Mouse (Mus musculus) monocyte, adult 2 months (primary cell): Measurements from ENCODE around the gene Sec11a.

ENCODE experiments used
- DNase-seq, 2 experiments: peaks; one replicate each; pipeline ENCODE4 v3.0.0; 2022; ENCODE audit warnings: low spot score in 2 of 2, low read depth in 1 of 2

Gene Sec11a

DNA sequence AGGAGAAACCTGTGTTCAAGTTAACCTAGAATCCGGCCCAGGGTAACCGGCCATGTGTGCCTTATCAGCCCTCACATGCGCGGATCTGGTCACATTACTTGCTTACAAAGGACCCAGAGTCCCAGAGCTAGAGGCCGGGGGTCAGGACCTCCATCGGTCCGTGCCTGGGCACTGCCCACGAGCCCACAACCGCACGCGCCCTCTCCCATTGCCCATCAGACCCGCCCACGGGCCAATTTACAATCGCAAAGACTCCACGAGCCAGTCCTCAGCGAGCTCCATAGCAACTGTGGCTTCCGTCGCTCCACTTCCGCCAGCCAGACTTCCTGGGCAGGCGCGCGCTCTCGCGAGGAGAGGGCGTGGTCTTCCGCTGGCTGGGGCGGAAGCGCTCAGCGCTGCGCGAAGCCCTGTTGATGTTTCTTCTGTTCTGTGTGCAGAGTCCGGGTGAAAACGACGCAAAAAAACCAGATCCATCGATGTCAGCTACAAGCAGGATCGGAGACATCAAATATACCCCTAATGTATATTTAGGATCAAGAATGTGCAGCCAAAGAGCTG is 46.6 kb downstream of the Sec11a start, which contains the start of gene Wdr73:
Gene Wdr73 (minus strand): TSS at position 326 of the 558 bp plus-strand sequence.
- peak; percentile 70 to 79 for DNase-seq

DNA sequence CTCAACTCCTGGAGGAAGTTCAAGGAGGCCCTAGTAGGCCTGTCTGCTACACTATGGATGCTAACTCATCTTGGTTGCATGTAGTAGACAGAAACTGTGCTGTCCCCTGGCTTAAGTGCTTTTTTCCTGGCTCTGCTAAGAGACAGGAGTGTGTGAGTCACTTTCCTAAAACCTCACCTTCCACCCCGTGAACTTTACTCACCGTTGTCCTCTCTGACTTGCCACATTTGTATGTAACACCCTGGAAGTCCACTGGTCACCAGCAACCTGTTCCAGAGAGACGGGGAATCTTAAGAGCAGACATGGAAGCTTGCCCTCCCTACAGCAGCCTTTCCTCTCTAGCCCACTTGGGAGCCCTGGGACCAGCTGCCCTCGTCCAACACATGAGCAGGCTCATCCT is 49.9 kb downstream of the Sec11a start:
- DNase-seq: no peak

DNA sequence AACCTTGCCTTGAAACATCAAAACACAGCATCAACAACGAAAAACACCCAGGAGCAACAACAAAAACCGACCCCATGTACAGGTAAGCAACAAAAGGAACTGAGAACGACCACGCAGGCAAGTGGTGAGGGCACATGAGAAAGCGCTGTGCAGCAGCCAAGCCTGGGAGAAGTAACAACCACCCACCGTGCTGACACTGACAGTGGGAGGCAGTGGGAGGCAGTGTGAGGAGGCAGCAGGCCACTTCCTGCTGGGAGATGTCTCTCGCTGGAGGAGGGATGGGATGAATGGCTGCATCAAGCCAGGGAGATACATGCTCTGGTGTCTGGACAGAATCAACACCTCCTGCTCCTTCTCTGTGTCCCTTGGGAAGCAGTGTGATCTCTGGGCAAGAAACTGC is 50.4 kb downstream of the Sec11a start:
- DNase-seq: no peak

DNA sequence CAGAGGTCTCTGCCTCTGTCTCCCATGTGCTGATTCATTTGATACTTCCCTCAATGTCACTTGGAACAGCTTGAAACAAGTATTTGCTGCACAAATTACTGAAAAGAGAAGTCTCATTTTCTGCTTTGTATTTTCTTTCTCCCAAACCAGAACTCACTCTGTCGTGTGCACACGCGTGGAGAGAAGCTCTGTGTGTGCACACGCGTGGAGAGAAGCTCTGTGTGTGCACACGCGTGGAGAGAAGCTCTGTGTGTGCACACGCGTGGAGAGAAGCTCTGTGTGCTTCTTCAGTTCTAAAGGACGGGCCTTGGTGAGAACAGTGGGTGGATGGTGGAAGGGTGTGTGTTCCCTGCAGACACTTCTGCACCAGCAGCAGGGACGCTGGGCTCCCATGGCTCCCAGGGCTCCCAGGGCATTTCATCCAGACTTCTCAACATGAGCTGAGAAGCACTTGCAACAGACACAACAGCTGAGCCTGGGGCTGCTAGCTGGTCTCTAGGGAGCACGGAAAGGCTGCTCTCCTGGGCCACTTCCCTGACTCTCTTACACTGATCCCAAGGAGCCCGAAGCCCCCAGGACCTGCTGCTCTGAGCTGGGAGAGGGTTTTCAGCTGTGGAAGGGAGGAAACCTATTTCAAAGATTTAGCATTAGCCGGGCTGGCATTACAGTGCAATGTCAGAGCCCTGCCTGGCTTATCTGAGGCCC is 52.6 kb downstream of the Sec11a start:
- DNase-seq: no peak

DNA sequence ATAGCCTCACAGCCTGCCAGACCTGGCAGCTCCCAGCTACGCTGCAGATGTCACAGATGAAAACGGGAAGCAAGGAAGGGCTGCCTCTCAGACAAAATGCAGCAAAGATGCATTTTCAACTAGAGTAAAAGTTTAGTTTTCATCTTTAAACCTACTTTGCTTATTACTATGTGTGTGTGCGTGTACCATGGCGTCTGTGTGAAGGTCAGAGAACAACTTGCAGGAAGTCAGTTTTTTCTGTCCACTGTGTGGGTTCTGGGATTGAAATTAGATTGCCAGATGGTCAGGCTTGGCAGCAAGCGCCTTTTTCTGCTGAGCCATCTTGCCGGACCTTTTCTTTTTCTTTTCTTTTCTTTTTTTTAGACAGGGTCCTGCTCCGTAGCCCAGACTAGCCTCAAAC is 53.4 kb downstream of the Sec11a start:
- DNase-seq: no peak

DNA sequence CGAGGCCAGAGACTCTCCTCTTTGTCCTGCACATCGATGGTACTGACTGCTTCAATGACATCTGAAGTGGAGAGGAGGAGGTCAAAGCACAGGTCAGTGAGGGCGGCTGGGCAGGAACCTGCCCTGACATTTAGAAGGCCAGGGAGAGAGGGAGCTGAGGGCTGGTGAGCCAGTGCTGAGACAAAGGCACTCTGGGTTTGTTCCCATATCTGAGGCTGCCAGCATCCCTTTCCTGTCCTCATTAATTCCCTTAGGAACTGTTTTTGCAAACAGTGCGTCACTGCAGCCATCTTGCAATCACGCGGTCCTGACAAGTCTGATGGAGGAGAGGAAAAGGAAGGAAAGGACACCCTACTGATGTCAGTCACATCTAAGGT is 53.8 kb downstream of the Sec11a start:
- no peak for DNase-seq

DNA sequence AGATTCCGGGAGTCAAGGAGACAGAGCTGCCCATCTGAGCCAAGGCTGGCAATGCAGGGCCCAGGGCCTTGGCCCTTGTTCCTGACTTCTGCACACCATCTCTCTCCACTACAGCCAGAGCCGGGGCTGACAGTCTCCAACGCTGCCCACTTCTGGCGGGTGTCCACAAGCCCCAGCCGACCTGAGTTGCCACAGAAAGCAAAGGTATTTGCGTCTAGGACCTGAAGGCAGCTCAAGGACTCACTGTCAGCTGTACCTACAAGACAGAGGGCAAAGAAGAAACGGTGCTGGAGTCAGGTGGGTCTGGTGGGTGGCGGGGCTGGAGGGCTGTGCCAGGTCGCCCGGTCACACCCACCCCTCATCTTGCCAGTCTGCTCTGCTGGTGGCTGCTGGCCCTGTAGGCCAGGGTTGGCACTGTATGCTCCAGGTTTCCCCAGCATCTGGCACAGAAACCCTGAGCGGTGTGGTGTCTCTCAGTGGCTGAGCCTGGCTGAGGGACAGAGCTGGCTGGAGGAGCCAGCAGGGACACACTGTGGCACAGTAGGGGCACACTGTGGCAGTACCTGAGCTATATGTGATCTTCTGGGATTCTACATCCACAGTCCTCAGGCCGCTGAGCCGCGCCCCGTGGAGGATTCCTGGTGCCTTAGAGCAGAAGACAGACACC is 54.4 kb downstream of the Sec11a start:
- no peak for DNase-seq

DNA sequence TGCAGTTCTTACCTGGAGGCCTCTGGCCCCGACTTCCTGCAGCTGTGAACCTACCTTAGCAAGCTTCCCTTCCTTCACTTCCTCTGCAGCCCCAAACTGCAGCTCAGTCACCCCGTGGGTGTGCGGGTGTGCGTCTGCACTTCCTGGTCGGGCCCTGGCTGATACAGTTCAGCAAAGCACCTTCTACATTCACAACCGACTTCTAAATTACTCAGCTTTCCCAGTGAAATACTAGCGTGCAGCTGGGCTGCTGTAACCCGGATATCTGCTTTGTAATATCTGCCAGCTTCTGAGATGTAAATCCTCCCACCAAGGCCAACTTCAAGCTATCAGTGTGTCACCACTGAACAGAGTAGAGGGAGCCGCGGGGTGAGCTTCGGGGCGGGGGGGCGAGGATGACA is 57.7 kb downstream of the Sec11a start:
- DNase-seq: peak in 1 of 2 experiments; percentile 37

DNA sequence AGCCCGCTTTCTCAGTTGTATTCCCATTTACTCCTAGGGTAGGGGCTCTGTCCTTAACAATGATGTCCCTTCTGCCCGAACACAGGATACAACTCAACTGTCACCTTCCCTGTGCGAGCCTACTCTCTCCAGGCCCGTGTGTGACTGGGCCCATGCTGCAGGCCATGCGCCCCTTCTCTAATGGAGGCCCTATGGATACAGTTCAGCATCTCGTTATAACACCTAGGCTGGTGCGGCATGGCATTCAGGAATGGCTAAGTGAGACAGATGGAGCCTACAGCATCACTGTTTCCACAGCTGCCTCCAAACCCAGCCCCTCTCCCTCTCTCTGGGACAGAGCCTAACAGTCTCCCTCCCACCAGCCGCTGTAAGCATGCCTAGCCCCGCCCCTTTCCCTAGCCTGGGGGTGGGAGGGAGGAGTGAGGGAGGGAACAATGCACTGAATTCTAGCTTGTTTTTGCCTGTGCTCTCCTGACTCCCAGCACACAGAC is 58.5 kb downstream of the Sec11a start:
- no peak for DNase-seq

DNA sequence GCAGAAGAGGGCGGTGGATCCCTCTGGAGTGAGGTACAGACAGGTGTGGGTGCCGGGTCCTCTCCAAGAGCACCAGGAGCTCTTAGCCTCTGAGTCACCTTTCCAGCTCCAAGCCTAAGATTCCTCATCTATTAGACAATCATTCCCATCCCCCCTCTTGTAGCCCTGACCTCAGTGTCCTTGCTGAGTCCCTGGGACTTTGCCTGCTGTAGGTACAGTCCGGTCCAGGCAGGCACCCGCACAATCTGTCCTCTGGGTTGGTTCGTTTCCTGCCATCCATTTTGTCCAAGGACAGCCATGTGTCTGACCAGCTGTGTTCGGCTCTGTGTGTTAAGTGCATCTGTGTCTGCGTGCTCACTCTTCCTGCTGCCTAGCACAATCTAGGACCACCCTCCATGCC is 59.0 kb downstream of the Sec11a start:
- DNase-seq: no peak

DNA sequence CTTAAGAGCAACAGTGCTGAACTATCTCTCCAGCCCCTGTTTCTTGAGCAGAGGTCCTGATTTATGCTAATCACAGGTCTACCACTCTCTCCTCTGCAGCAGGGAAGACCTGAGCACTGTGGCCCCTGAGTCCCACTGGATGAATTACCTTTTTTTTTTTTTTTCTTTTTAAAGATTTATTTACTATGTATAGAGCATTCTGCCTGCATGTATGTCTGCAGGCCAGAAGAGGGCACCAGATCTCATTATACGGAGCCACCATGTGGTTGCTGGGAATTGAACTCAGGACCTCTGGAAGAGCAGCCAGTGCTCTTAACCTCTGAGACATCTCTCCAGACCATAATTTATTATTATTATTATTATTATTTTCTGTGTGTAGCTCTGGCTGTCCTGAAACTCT is 61.9 kb downstream of the Sec11a start:
- no peak for DNase-seq

DNA sequence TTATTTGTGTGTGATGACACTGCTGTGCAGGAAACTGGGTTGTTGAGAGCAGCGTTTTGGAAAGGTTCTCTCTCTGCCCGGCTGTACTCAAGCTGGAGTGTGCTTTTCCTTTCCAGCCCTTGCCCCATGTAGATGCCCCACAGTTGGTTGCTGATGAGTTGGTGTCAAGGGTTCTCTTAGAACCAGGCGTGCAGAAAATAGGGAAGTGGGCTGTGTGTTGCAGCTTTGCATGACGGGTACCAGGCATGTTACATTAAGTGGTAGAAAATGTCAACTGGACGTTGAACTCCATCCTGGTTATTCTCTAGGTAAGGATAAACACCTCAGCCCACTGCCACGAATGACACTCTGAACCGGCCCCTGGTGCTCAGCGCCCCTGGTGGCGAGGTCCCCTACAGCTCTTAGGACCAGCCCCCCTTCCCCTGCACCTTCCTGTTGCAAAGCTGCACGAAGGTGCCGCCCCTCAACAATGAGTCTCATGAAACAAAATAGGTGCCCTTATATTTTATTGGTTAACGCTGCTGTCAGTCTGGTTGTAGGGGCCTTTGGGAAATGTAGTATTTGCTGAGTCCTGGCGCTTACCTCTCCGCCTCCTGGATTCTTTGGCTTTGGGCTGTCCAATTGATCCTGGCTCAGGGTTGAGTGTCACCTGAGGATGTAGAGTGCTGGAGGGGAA is 64.6 kb downstream of the Sec11a start:
- DNase-seq: peak in 1 of 2 experiments; percentile 48

DNA sequence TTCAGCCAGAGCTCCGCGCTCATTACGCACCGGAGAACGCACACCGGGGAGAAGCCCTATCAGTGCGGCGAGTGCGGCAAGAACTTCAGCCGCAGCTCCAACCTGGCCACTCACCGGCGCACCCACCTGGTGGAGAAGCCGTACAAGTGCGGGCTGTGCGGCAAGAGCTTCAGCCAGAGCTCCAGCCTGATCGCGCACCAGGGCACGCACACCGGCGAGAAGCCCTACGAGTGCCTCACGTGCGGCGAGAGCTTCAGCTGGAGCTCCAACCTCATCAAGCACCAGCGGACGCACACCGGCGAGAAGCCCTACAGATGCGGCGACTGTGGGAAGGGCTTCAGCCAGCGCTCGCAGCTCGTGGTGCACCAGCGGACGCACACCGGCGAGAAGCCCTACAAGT is 71.9 kb downstream of the Sec11a start:
- DNase-seq: no peak

DNA sequence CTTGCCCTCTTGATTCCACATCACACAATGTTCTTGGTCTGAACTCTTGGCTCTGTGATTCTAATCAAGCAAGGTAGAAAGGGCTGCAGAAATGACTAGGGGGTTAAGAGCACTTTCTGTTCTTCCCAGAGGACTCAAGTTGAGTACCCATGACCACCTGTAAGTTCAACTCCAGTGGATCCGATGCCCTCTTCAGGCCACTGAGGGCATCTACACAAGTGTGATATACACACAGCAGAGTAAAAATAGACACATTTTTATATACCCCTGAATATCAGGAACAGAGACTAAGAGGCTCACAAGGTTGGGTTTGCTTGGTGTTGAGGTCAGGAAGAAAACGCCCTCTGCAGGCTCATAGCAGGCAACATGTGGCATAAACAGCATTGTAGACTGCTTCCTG is 73.9 kb downstream of the Sec11a start:
- no peak for DNase-seq

DNA sequence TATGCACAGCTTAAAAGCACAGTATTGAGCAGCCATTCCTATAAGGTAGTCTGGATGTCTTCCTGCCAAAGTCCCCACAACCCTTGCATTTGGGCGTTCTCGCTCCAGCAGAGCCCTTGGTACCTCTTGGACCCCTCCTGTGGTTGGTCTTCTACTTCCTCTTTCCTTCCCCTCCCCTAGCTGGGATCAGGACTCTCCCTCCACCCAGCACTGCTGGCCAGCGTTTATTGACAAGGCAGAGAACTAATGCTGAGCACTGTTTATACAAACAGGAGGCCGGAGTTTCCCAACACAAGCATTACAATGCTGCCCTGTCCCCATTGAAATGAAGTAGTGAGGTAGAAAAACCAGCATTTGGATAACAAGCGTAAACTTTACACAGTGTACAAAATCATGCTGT is 74.5 kb downstream of the Sec11a start:
- DNase-seq: no peak

DNA sequence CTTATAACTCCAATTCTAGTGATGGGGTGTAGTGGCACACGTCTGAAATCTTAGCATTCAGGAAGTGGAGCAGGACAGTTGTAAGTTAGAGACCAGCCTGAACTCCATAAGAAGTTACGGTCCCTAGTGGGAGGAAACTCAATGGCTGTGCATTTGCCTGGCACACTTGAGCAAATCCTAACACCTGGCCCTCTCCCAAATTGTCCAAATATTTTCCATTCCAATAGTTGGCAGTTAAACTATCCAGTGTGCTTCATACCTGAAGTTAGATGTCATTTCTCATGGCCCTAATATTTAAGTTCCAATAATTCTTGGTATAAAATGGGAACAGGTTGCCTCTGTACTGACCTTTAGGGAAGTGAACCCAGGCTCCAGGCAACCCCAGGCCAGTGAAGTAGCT is 78.9 kb downstream of the Sec11a start:
- no peak for DNase-seq

DNA sequence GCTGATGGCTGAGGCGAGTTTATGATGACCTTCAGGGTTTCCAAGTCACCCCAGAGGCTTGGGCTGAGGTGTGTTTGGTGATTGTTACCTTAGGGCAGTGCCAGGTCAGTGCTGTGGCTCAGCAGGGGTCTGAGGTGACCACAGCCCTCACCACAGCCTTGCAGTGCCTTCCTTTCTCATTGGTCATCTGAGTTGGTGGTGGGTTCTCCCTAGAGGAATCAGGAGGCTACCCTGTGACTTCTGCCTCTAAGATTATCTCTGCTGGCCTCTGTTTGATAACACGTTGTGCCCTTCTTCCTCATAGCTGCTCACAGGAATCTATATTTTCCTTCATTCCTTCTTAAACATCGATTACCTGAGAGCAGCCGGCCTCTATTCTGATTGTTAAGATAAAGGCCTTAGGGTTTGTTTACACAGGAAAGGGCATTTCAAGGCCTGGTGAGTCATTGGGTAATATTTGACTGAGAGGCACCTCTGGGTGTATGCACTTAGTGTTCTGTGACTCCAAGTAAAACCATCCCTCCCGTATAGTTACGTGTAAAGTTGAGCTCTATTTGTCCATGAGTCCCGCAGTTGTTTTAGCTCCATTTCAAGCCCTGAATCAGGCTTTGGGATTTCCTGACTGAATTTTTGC is 80.9 kb downstream of the Sec11a start:
- DNase-seq: no peak

DNA sequence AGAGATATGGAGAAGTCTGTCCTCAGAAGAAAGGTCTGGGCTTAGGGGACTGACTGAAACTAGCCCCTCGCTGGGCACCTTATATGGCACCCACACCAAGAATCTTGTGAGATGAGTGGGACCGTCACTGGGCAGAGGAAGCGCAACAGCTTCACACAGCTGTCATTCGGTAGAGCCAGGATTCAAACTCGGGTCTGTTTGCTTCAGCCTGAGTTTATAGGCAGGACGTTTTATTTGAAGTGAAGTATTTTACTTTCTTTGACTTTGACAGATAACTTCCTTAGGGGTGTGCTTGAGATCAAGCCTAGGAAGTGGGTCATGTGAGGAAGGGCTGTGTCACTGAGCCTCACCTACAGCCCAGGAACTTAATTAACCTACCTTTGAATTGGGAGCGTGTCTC is 82.1 kb downstream of the Sec11a start:
- no peak for DNase-seq

DNA sequence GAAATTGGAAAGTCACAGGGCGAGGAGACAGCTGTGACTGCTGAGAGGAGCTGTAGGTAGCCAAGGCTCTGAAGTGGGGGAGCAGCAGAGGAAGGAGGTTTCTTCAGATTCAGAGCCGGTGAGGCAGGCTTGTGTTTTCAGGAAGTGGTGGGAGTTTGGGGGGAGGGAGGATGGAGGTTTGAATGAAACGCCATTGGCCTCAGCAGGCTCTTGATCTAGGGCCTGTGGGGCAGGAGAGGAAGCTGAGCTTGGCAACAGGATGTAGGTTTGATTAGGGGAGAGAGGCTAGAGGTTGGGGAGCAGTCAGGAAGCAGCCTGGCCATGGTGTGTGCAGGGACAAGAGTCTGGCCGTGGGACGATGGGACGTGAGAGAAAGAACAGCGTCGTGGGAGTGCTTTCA is 82.7 kb downstream of the Sec11a start:
- no peak for DNase-seq

DNA sequence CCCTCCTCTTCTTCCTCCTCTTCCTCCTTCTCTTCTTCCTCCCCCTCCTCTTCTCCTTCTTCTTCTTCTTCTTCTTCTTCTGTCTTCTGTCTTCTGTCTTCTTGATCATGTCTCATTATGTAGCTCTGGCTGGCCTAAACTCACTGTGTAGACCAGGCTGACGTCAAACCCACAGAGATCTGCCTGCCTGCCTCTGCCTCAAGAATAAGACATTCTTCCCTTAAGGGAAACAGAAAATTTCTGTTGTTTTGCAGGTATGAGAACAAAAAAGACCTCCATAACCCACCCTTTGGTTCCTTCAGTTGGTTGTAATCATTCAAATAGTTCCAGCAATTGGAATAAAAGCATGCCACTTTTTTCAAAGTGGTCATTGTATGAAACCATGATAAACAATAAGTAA is 83.4 kb downstream of the Sec11a start:
- DNase-seq: no peak

DNA sequence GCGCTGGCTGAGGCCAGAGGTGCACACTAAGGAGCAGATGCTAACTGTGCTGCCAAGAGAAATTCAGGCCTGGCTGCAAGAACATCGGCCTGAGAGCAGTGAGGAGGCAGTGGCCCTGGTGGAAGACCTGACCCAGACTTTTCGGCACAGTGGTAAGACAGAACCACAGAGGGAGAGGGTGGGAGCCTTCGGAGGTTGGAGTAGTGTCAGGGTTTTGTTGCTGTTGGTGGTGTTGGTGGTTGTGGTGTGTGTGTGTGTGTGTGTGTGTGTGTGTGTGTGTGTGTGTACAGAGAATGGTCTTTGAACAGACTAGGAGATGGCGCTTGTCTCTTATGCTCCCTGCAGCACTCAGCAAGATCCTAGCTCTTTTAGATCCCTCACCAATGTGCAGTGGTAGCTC is 84.1 kb downstream of the Sec11a start:
- no peak for DNase-seq

DNA sequence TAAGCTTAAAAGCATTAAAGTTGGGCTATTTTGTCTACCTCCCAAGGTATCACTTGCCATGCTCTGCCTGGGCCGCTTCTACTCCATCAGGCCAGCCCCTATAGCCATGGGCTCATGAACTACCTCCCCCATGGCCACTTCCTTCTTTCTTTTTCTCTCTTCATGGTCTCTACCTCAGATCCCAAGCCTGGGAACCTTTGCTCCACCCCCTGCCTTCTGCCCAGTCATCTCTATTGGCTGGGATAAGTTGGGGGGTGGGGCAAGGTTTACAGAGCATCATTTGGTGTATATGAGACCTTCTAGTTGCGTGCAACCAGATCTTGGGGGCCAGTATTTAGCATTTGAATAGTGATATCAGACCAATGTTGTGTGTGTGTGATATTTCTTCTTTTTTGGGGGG is 85.1 kb downstream of the Sec11a start:
- no peak for DNase-seq
